Comparison of ENCODE assay signal across 19 mouse cellular contexts in genomic region chr11:95264455-95265013, GRCm38 (mm10). TPM values are rescaled to one million over a fixed set of nuclear protein-coding genes. Genes with fewer than 3 reads are reported as not detected.
DNase-seq lines count a peak whose midpoint lies in the region; ATAC-seq and TF ChIP-seq lines count a peak whose summit lies in the region.
"Had no signal": no experiment of that assay in that cellular context is flagged by ENCODE, and none has a peak within 500 bp of the region (broad histone marks: within the 10 kb centered on the region; RNA-seq: fewer than 3 reads in every experiment).

No protein-coding gene starts in this region.

- WGBS in embryonic facial prominence, embryonic 14.5 days = 66% methylated on average over 4 of the region's 4 CpGs
- 69% methylated on average over 4 of the region's 4 CpGs for WGBS in embryonic facial prominence, embryonic 10.5 days
- 87% methylated on average over 4 of the region's 4 CpGs for WGBS in kidney, embryonic 14.5 days
- WGBS in midbrain, embryonic 11.5 days = 53% methylated on average over 4 of the region's 4 CpGs
- 66% methylated on average over 4 of the region's 4 CpGs for WGBS in midbrain, postnatal 0 days

- peaks cover 4% of the 10 kb centered on the region; the same call in 1 of the 2 replicates for H3K4me1 ChIP-seq in embryonic facial prominence, embryonic 14.5 days (ENCODE audit: control insufficient read depth, insufficient read depth, low read length)
- peaks cover 31% of the 10 kb centered on the region for H3K4me1 ChIP-seq in embryonic facial prominence, embryonic 10.5 days
- no peaks in the 10 kb centered on the region for H3K4me1 ChIP-seq in kidney, embryonic 14.5 days (ENCODE audit: control insufficient read depth, insufficient read depth, low read length)
- peaks cover 20% of the 10 kb centered on the region for H3K4me1 ChIP-seq in midbrain, embryonic 11.5 days (ENCODE audit: control insufficient read depth, insufficient read depth, low read length)
- H3K4me1 ChIP-seq in midbrain, postnatal 0 days (ENCODE audit: insufficient read depth, low read length) = no peaks in the 10 kb centered on the region

- H3K27me3 ChIP-seq in embryonic facial prominence, embryonic 14.5 days (replicated peaks; ENCODE audit: control insufficient read depth, insufficient read depth, low read length) = no peaks in the 10 kb centered on the region
- H3K27me3 ChIP-seq in embryonic facial prominence, embryonic 10.5 days (replicated peaks; ENCODE audit: low read depth, poor library complexity, severe bottlenecking) = 0 out of 2 replicates have a peak, but pooled peaks cover 9% of the 10 kb centered on the region
- no peaks in the 10 kb centered on the region for H3K27me3 ChIP-seq in kidney, embryonic 14.5 days (ENCODE audit: control insufficient read depth, insufficient read depth, low read length)
- no peaks in the 10 kb centered on the region for H3K27me3 ChIP-seq in midbrain, embryonic 11.5 days (ENCODE audit: control insufficient read depth, insufficient read depth, low read length)
- H3K27me3 ChIP-seq in midbrain, postnatal 0 days (ENCODE audit: insufficient read depth, low read length) = no peaks in the 10 kb centered on the region
- H3K27me3 ChIP-seq: embryonic facial prominence, embryonic 13.5 days; megakaryocyte, embryonic 14.5 days had no signal

- H3K27ac ChIP-seq in embryonic facial prominence, embryonic 14.5 days (replicated peaks; ENCODE audit: low read depth, low read length) = peak overlapping the region; percentile 70; the same call in 1 of the 2 replicates
- no peak overlapping the region for H3K27ac ChIP-seq in embryonic facial prominence, embryonic 10.5 days (replicated peaks)
- 0 out of 2 replicates have a peak overlapping the region, but pooled peaks have one; percentile 7 for H3K27ac ChIP-seq in kidney, embryonic 14.5 days (ENCODE audit: low read depth, low read length)
- peak overlapping the region; percentile 63 for H3K27ac ChIP-seq in midbrain, embryonic 11.5 days (ENCODE audit: low read depth, low read length)
- no peak overlapping the region for H3K27ac ChIP-seq in midbrain, postnatal 0 days (ENCODE audit: low read depth, low read length)
- H3K27ac ChIP-seq: left cerebral cortex, adult 2 months had no signal

- no peak overlapping the region for H3K4me2 ChIP-seq in embryonic facial prominence, embryonic 14.5 days (ENCODE audit: low read depth, low read length)
- no peak overlapping the region for H3K4me2 ChIP-seq in kidney, embryonic 14.5 days (replicated peaks; ENCODE audit: low read depth, low read length)
- H3K4me2 ChIP-seq in midbrain, embryonic 11.5 days = no peak overlapping the region
- H3K4me2 ChIP-seq in midbrain, postnatal 0 days (ENCODE audit: low read depth, low read length, poor library complexity, severe bottlenecking) = no peak overlapping the region
- H3K4me2 ChIP-seq: embryonic facial prominence, embryonic 13.5 days; liver, embryonic 11.5 days had no signal

- no peaks in the 10 kb centered on the region for H3K9me3 ChIP-seq in embryonic facial prominence, embryonic 14.5 days (ENCODE audit: control insufficient read depth, low read length)
- no peaks in the 10 kb centered on the region for H3K9me3 ChIP-seq in embryonic facial prominence, embryonic 10.5 days
- H3K9me3 ChIP-seq in kidney, embryonic 14.5 days (ENCODE audit: control insufficient read depth, low read length) = no peaks in the 10 kb centered on the region
- H3K9me3 ChIP-seq in midbrain, embryonic 11.5 days (ENCODE audit: control insufficient read depth, low read length) = no peaks in the 10 kb centered on the region
- no peaks in the 10 kb centered on the region for H3K9me3 ChIP-seq in midbrain, postnatal 0 days (ENCODE audit: low read length)
- H3K9me3 ChIP-seq: embryonic facial prominence, embryonic 13.5 days; megakaryocyte, embryonic 14.5 days had no signal

- peaks cover 9% of the 10 kb centered on the region; the same call in 1 of the 2 replicates for H3K36me3 ChIP-seq in embryonic facial prominence, embryonic 14.5 days (ENCODE audit: control insufficient read depth, insufficient read depth, low read length)
- H3K36me3 ChIP-seq in embryonic facial prominence, embryonic 10.5 days (replicated peaks) = peaks cover 29% of the 10 kb centered on the region
- H3K36me3 ChIP-seq in kidney, embryonic 14.5 days (ENCODE audit: control insufficient read depth, insufficient read depth, low read length) = peaks cover 5% of the 10 kb centered on the region; the same call in 1 of the 2 replicates
- H3K36me3 ChIP-seq in midbrain, embryonic 11.5 days (ENCODE audit: control insufficient read depth, insufficient read depth, low read length) = 0 out of 2 replicates have a peak, but pooled peaks cover 2% of the 10 kb centered on the region
- H3K36me3 ChIP-seq in midbrain, postnatal 0 days (ENCODE audit: insufficient read depth, low read length) = no peaks in the 10 kb centered on the region

- H3K9ac ChIP-seq in embryonic facial prominence, embryonic 14.5 days (ENCODE audit: low read depth, low read length) = no peak overlapping the region
- H3K9ac ChIP-seq in kidney, embryonic 14.5 days (ENCODE audit: low read depth, low read length) = no peak overlapping the region
- H3K9ac ChIP-seq in midbrain, embryonic 11.5 days (ENCODE audit: low read length) = no peak overlapping the region
- H3K9ac ChIP-seq in midbrain, postnatal 0 days (replicated peaks; ENCODE audit: low read length, poor library complexity, severe bottlenecking) = no peak overlapping the region
- H3K9ac ChIP-seq: embryonic facial prominence, embryonic 13.5 days had no signal

- no peak overlapping the region for H3K4me3 ChIP-seq in embryonic facial prominence, embryonic 14.5 days (ENCODE audit: low read depth, low read length)
- no peak overlapping the region for H3K4me3 ChIP-seq in embryonic facial prominence, embryonic 10.5 days
- H3K4me3 ChIP-seq in kidney, embryonic 14.5 days (ENCODE audit: low read length) = no peak overlapping the region
- H3K4me3 ChIP-seq in midbrain, embryonic 11.5 days (ENCODE audit: low read depth, low read length) = no peak overlapping the region
- no peak overlapping the region for H3K4me3 ChIP-seq in midbrain, postnatal 0 days (ENCODE audit: low read depth, low read length)
- H3K4me3 ChIP-seq: embryonic facial prominence, embryonic 13.5 days; left cerebral cortex, adult 2 months; megakaryocyte, embryonic 14.5 days had no signal

- no peak for DNase-seq in embryonic facial prominence, embryonic 14.5 days (ENCODE audit: low spot score)
- DNase-seq in embryonic facial prominence, embryonic 10.5 days (ENCODE audit: low spot score) = no peak
- DNase-seq in kidney, postnatal 10 days = no peak
- no peak for DNase-seq in midbrain, embryonic 11.5 days (ENCODE audit: low spot score, missing footprints)
- DNase-seq in midbrain, postnatal 0 days (ENCODE audit: low spot score) = no peak
- DNase-seq in T-cell, adult 2 months (ENCODE audit: low spot score) = no peak
- DNase-seq: adrenal gland, postnatal 36 days; cerebellum, postnatal 36 days; right cerebral cortex, postnatal 4 days had no signal

- ATAC-seq in embryonic facial prominence, embryonic 14.5 days (ENCODE audit: low read depth) = no peak
- ATAC-seq in kidney, embryonic 14.5 days (ENCODE audit: low FRiP score, low TSS enrichment) = no peak
- peak; percentile 36; the same call in 1 of the 2 replicates for ATAC-seq in midbrain, embryonic 11.5 days (ENCODE audit: low FRiP score)
- ATAC-seq in midbrain, postnatal 0 days (ENCODE audit: low FRiP score) = no peak
- ATAC-seq in erythroid progenitor cell, adult 5-6 weeks (replicated peaks; ENCODE audit: low FRiP score, poor library complexity, severe bottlenecking) = no peak

- TF ChIP-seq CTCF in midbrain, postnatal 0 days (IDR thresholded peaks at IDR 0.05) = no peak

RNA-seq across cellular contexts. Expression of gene Tac4, which starts 3.2 kb away (rescaled TPM):
- not detected in 2 replicates for polyA plus RNA-seq in embryonic facial prominence, embryonic 14.5 days (2014; fragmentation: Nextera tagmentation; extraction: Ambion mirVana)
- 0.16 TPM in 1 of 2 replicates, not detected in the other for polyA plus RNA-seq in embryonic facial prominence, embryonic 10.5 days (2016; fragmentation: Nextera tagmentation; extraction: Ambion mirVana)
- polyA plus RNA-seq in kidney, embryonic 14.5 days (2014; fragmentation: Nextera tagmentation; extraction: Ambion mirVana) = 0.20 TPM in 1 of 2 replicates, not detected in the other
- polyA plus RNA-seq in midbrain, embryonic 11.5 days (2014; fragmentation: Nextera tagmentation; extraction: Ambion mirVana) = not detected in 2 replicates
- total RNA-seq in midbrain, postnatal 0 days (2014; rRNA removed) = not detected in 2 replicates
- polyA plus RNA-seq in midbrain, postnatal 0 days (2015; fragmentation: Nextera tagmentation; extraction: Ambion mirVana) = not detected in 2 replicates
- not detected in 2 replicates for total RNA-seq in erythroid progenitor cell, adult 5-6 weeks (2015; ENCODE audit: low replicate concordance)
- not detected in 2 replicates for total RNA-seq in erythroid progenitor cell, adult 5-6 weeks (2017; ENCODE audit: low replicate concordance)
- total RNA-seq: adrenal gland, postnatal 36 days; heart, postnatal 25 days; layer of hippocampus, adult 18-20 months; left cerebral cortex, adult 2 months had no signal
- polyA plus RNA-seq: embryonic facial prominence, embryonic 13.5 days; gonadal fat pad, adult 2 months; liver, embryonic 11.5 days; testis, adult 2 months had no signal

RNA-seq across cellular contexts. Expression of gene Kat7, which starts 45.5 kb away (rescaled TPM):
- 57.9 and 66.5 TPM in 2 replicates for polyA plus RNA-seq in embryonic facial prominence, embryonic 14.5 days (2014; fragmentation: Nextera tagmentation; extraction: Ambion mirVana)
- polyA plus RNA-seq in embryonic facial prominence, embryonic 10.5 days (2016; fragmentation: Nextera tagmentation; extraction: Ambion mirVana) = 84.2 and 96.8 TPM in 2 replicates
- polyA plus RNA-seq in kidney, embryonic 14.5 days (2014; fragmentation: Nextera tagmentation; extraction: Ambion mirVana) = 55.5 and 80.1 TPM in 2 replicates
- polyA plus RNA-seq in midbrain, embryonic 11.5 days (2014; fragmentation: Nextera tagmentation; extraction: Ambion mirVana) = 75.8 and 80.9 TPM in 2 replicates
- total RNA-seq in midbrain, postnatal 0 days (2014; rRNA removed) = 72.5 and 113 TPM in 2 replicates
- polyA plus RNA-seq in midbrain, postnatal 0 days (2015; fragmentation: Nextera tagmentation; extraction: Ambion mirVana) = 65.6 and 72.7 TPM in 2 replicates
- total RNA-seq in erythroid progenitor cell, adult 5-6 weeks (2015; ENCODE audit: low replicate concordance) = 94.3 and 127 TPM in 2 replicates
- 72.6 and 81.2 TPM in 2 replicates for total RNA-seq in erythroid progenitor cell, adult 5-6 weeks (2017; ENCODE audit: low replicate concordance)

Comparison
In these comparisons a context has a peak if more than half of its experiments do, and no peak if none do; other contexts are left out.
1. H3K27ac ChIP-seq: peak in embryonic facial prominence, embryonic 14.5 days (single experiment), kidney, embryonic 14.5 days (single experiment) and midbrain, embryonic 11.5 days (single experiment); none in embryonic facial prominence, embryonic 10.5 days (single experiment) and midbrain, postnatal 0 days (single experiment).